In the genomic region with DNA sequence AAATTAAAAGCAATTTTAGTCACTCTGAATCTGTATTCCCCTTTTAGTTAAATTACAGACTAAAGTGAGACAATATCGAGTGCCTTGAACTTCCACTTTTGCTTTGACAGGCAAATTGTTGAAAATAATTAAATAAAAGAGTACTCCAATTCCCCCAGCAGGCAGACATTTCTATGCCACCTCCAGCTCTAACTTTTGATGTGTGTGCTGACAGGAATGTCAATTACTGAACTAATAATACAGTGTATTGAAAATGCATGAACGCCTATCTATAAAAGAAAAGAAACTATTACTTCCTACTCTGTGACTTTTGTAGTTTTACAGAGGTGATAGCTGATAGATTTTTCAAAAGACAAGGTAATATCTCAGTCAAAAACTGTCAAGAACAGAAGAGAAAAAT, we compare ENCODE assay signal across 28 mouse cellular contexts.
DNase-seq lines count a peak whose midpoint lies in the region; ATAC-seq and TF ChIP-seq lines count a peak whose summit lies in the region.
"Had no signal": no experiment of that assay in that cellular context is flagged by ENCODE, and none has a peak within 500 bp of the region (broad histone marks: within the 10 kb centered on the region; RNA-seq: fewer than 3 reads in every experiment).

No protein-coding gene starts in this region.

- intact Hi-C loops in heart, postnatal 10 days (cut with DNase I), result no loop called here

- no peak overlapping the region for H3K4me3 ChIP-seq in forebrain, postnatal 0 days (ENCODE audit: low read depth, low read length)
- no peak overlapping the region for H3K4me3 ChIP-seq in forebrain, embryonic 15.5 days
- H3K4me3 ChIP-seq in heart, embryonic 15.5 days, result no peak overlapping the region
- H3K4me3 ChIP-seq in kidney, embryonic 14.5 days (ENCODE audit: low read length), result no peak overlapping the region
- H3K4me3 ChIP-seq: embryonic facial prominence, embryonic 10.5 days; embryonic facial prominence, embryonic 13.5 days; erythroblast, embryonic 14.5 days; forebrain, embryonic 13.5 days; heart, adult 2 months; hindbrain, embryonic 10.5 days; hindbrain, embryonic 13.5 days; intestine, embryonic 15.5 days had no signal

- H3K36me3 ChIP-seq in forebrain, postnatal 0 days (ENCODE audit: insufficient read depth), result no peaks in the 10 kb centered on the region
- H3K36me3 ChIP-seq in forebrain, embryonic 15.5 days, result no peaks in the 10 kb centered on the region
- H3K36me3 ChIP-seq in heart, embryonic 15.5 days, result no peaks in the 10 kb centered on the region
- no peaks in the 10 kb centered on the region for H3K36me3 ChIP-seq in kidney, embryonic 14.5 days (ENCODE audit: control insufficient read depth, insufficient read depth, low read length)
- H3K36me3 ChIP-seq: embryonic facial prominence, embryonic 10.5 days; embryonic facial prominence, embryonic 13.5 days; hindbrain, embryonic 10.5 days; hindbrain, embryonic 13.5 days; intestine, embryonic 15.5 days had no signal

- DNase-seq in forebrain, postnatal 0 days, result no peak
- no peak for DNase-seq in heart, postnatal 10 days
- peak; percentile 25 for DNase-seq in A20 (ENCODE audit: low read depth, low spot score)
- DNase-seq: adrenal gland, adult 2 months; adrenal gland, postnatal 14 days; cerebellum, adult 11-12 months; cerebellum, adult 8-10 months; cerebellum, postnatal 10 days; cerebellum, postnatal 36 days; embryo, embryonic 11 days; gastrocnemius, postnatal 10 days; gastrocnemius, postnatal 36 days; heart, adult 2 months; heart, postnatal 36 days; kidney, adult 11 months; kidney, adult 8-10 months had no signal

- 42% methylated on average over 2 of the region's 2 CpGs for WGBS in forebrain, postnatal 0 days
- 54% methylated on average over 2 of the region's 2 CpGs for WGBS in forebrain, embryonic 15.5 days
- WGBS in heart, embryonic 15.5 days, result 58% methylated on average over 2 of the region's 2 CpGs
- 93% methylated on average over 2 of the region's 2 CpGs for WGBS in kidney, embryonic 14.5 days

- no peak for TF ChIP-seq CTCF in forebrain, postnatal 0 days (IDR thresholded peaks at IDR 0.05; ENCODE audit: low read depth)

- H3K27ac ChIP-seq in forebrain, postnatal 0 days (ENCODE audit: low read depth, low read length), result no peak overlapping the region
- no peak overlapping the region for H3K27ac ChIP-seq in forebrain, embryonic 15.5 days (replicated peaks)
- H3K27ac ChIP-seq in heart, embryonic 15.5 days, result no peak overlapping the region
- no peak overlapping the region for H3K27ac ChIP-seq in kidney, embryonic 14.5 days (ENCODE audit: low read depth, low read length)
- H3K27ac ChIP-seq: embryonic facial prominence, embryonic 10.5 days; embryonic facial prominence, embryonic 13.5 days; forebrain, embryonic 13.5 days; heart, adult 2 months; hindbrain, embryonic 10.5 days; hindbrain, embryonic 13.5 days; intestine, embryonic 15.5 days had no signal

- H3K4me2 ChIP-seq in forebrain, postnatal 0 days (ENCODE audit: low read depth), result no peak overlapping the region
- H3K4me2 ChIP-seq in forebrain, embryonic 15.5 days (replicated peaks), result no peak overlapping the region
- 0 out of 2 replicates have a peak overlapping the region, but pooled peaks have one; percentile 15 for H3K4me2 ChIP-seq in heart, embryonic 15.5 days
- H3K4me2 ChIP-seq in kidney, embryonic 14.5 days (replicated peaks; ENCODE audit: low read depth, low read length), result no peak overlapping the region
- H3K4me2 ChIP-seq: embryonic facial prominence, embryonic 13.5 days; forebrain, embryonic 13.5 days; hindbrain, embryonic 13.5 days; intestine, embryonic 15.5 days had no signal

- no peaks in the 10 kb centered on the region for H3K9me3 ChIP-seq in forebrain, postnatal 0 days (ENCODE audit: low read length)
- no peaks in the 10 kb centered on the region for H3K9me3 ChIP-seq in forebrain, embryonic 15.5 days
- no peaks in the 10 kb centered on the region for H3K9me3 ChIP-seq in heart, embryonic 15.5 days (replicated peaks)
- H3K9me3 ChIP-seq in kidney, embryonic 14.5 days (ENCODE audit: control insufficient read depth, low read length), result no peaks in the 10 kb centered on the region
- H3K9me3 ChIP-seq: embryonic facial prominence, embryonic 10.5 days; embryonic facial prominence, embryonic 13.5 days; forebrain, embryonic 13.5 days; hindbrain, embryonic 10.5 days; hindbrain, embryonic 13.5 days; intestine, embryonic 15.5 days had no signal

- H3K4me1 ChIP-seq in forebrain, postnatal 0 days (ENCODE audit: insufficient read depth), result no peaks in the 10 kb centered on the region
- H3K4me1 ChIP-seq in forebrain, embryonic 15.5 days, result no peaks in the 10 kb centered on the region
- H3K4me1 ChIP-seq in heart, embryonic 15.5 days (replicated peaks), result peaks cover 12% of the 10 kb centered on the region; the same call in 1 of the 2 replicates
- H3K4me1 ChIP-seq in kidney, embryonic 14.5 days (ENCODE audit: control insufficient read depth, insufficient read depth, low read length), result no peaks in the 10 kb centered on the region
- H3K4me1 ChIP-seq: embryonic facial prominence, embryonic 10.5 days; embryonic facial prominence, embryonic 13.5 days; forebrain, embryonic 13.5 days; hindbrain, embryonic 10.5 days; hindbrain, embryonic 13.5 days; intestine, embryonic 15.5 days had no signal

- H3K27me3 ChIP-seq in forebrain, postnatal 0 days (ENCODE audit: insufficient read depth, low read length), result no peaks in the 10 kb centered on the region
- no peaks in the 10 kb centered on the region for H3K27me3 ChIP-seq in forebrain, embryonic 15.5 days
- H3K27me3 ChIP-seq in heart, embryonic 15.5 days, result no peaks in the 10 kb centered on the region
- H3K27me3 ChIP-seq in kidney, embryonic 14.5 days (ENCODE audit: control insufficient read depth, insufficient read depth, low read length), result no peaks in the 10 kb centered on the region
- H3K27me3 ChIP-seq: embryonic facial prominence, embryonic 13.5 days; forebrain, embryonic 13.5 days; hindbrain, embryonic 13.5 days; intestine, embryonic 15.5 days had no signal

- ATAC-seq in forebrain, postnatal 0 days, result peak; percentile 67; the same call in 1 of the 2 replicates
- no peak; the same call in 1 of the 2 replicates for ATAC-seq in forebrain, embryonic 15.5 days (replicated peaks)
- no peak for ATAC-seq in heart, embryonic 15.5 days (replicated peaks; ENCODE audit: insufficient number of reproducible peaks, insufficient read depth, low FRiP score, low read depth)
- ATAC-seq in kidney, embryonic 14.5 days (ENCODE audit: low FRiP score, low TSS enrichment), result no peak
- ATAC-seq: CD4-positive, CD25-positive, alpha-beta regulatory T cell, adult 4 months; forebrain, embryonic 13.5 days; hindbrain, embryonic 16.5 days; intestine, embryonic 15.5 days had no signal

- H3K9ac ChIP-seq in forebrain, postnatal 0 days, result no peak overlapping the region
- H3K9ac ChIP-seq in forebrain, embryonic 15.5 days (replicated peaks), result no peak overlapping the region
- H3K9ac ChIP-seq in heart, embryonic 15.5 days, result no peak overlapping the region
- H3K9ac ChIP-seq in kidney, embryonic 14.5 days (ENCODE audit: low read depth, low read length), result no peak overlapping the region
- H3K9ac ChIP-seq: embryonic facial prominence, embryonic 13.5 days; forebrain, embryonic 13.5 days; hindbrain, embryonic 13.5 days; intestine, embryonic 15.5 days had no signal
